Mouse (Mus musculus) MEL (cell line): ENCODE results near the gene Fyb. TPM values are rescaled to one million over a fixed set of nuclear protein-coding genes. Genes with fewer than 3 reads are reported as not detected.

Experiments used
- DNase-seq: peaks from one replicate; pipeline ENCODE4 v3.0.0; 2011; ENCODE audit warnings: low read depth, low spot score
- H3K27ac ChIP-seq: 2 replicates; pipeline ENCODE4 v1.5.1; 2012; ENCODE audit warnings: low read depth, mild to moderate bottlenecking, control low read depth, low read length, moderate library complexity; ENCODE audit not compliant: control insufficient read depth
- H3K27me3 ChIP-seq, 2 experiments: fragments of 150-350 bp in 1 of 2; sonication (generic) in 1 of 2; 2 replicates each; pipeline ENCODE4 v1.6.1; 2012; ENCODE audit warnings: low read length in 2 of 2, mild to moderate bottlenecking in 2 of 2, improper control_type of control experiment in 1 of 2, moderate library complexity in 1 of 2; ENCODE audit not compliant: insufficient read depth in 2 of 2, control insufficient read depth in 1 of 2
- H3K36me3 ChIP-seq, 2 experiments: 2 replicates each; pipeline ENCODE4 v1.6.1; 2012 to 2014; ENCODE audit warnings: low read length in 2 of 2, improper control_type of control experiment in 1 of 2, inconsistent platforms in 1 of 2, mild to moderate bottlenecking in 1 of 2; ENCODE audit not compliant: insufficient read depth in 2 of 2, control insufficient read depth in 1 of 2
- H3K4me1 ChIP-seq, 2 experiments: fragments of 150-350 bp in 1 of 2; sonication (generic) in 1 of 2; 2 replicates each; pipeline ENCODE4 v1.6.1; 2012; ENCODE audit warnings: low read length in 2 of 2, improper control_type of control experiment in 1 of 2, mild to moderate bottlenecking in 1 of 2; ENCODE audit not compliant: insufficient read depth in 2 of 2, control insufficient read depth in 1 of 2
- H3K4me3 ChIP-seq, 2 experiments: fragments of 150-350 bp in 1 of 2; sonication (generic) in 1 of 2; 2 replicates each; pipeline ENCODE4 v1.5.1; 2012; ENCODE audit warnings: low read depth in 2 of 2, low read length in 2 of 2, mild to moderate bottlenecking in 2 of 2, moderate library complexity in 2 of 2, control low read depth in 1 of 2, improper control_type of control experiment in 1 of 2; ENCODE audit not compliant: control insufficient read depth in 1 of 2, insufficient read depth in 1 of 2
- H3K79me2 ChIP-seq: 2 replicates; pipeline ENCODE4 v1.6.1; 2012; ENCODE audit warnings: mild to moderate bottlenecking, low read length, moderate library complexity; ENCODE audit not compliant: control insufficient read depth, poor library complexity, insufficient read depth
- H3K9ac ChIP-seq: 2 replicates; pipeline ENCODE4 v1.6.1; 2012; ENCODE audit warnings: low read depth, mild to moderate bottlenecking, control low read depth, low read length, moderate library complexity; ENCODE audit not compliant: control insufficient read depth, poor library complexity, severe bottlenecking
- H3K9me3 ChIP-seq: fragments of 150-350 bp; sonication (generic); replicated peaks from 2 replicates; pipeline ENCODE4 v1.6.1; 2012; ENCODE audit warnings: mild to moderate bottlenecking, low read length, improper control_type of control experiment, moderate library complexity; ENCODE audit not compliant: insufficient read depth
- BHLHE40 ChIP-seq: IDR thresholded peaks from 2 replicates; pipeline ENCODE4 v1.6.1; 2012; ENCODE audit warnings: low read depth, mild to moderate bottlenecking, inconsistent platforms, low read length, improper control_type of control experiment, borderline replicate concordance
- CHD1 ChIP-seq: IDR thresholded peaks from 2 replicates; pipeline ENCODE4 v1.6.1; 2012; ENCODE audit warnings: low read depth, mild to moderate bottlenecking, inconsistent platforms, low read length, improper control_type of control experiment
- CHD2 ChIP-seq: IDR thresholded peaks from 2 replicates; pipeline ENCODE4 v1.6.1; 2011; ENCODE audit warnings: low read length, improper control_type of control experiment
- CTCF ChIP-seq, 3 experiments: IDR thresholded peaks in 2 of 3; conservative IDR thresholded peaks in 1 of 3; 2 replicates each; pipeline ENCODE4 v1.5.1; 2011 to 2012; ENCODE audit warnings: low read length in 3 of 3, low read depth in 2 of 3, mild to moderate bottlenecking in 2 of 3, improper control_type of control experiment in 1 of 3, inconsistent platforms in 1 of 3, mixed read lengths in 1 of 3, moderate library complexity in 1 of 3; ENCODE audit not compliant: control insufficient read depth in 1 of 3, insufficient read depth in 1 of 3, poor library complexity in 1 of 3, severe bottlenecking in 1 of 3
- E2F4 ChIP-seq: IDR thresholded peaks from 2 replicates; pipeline ENCODE4 v1.6.1; 2011; ENCODE audit warnings: low read depth, low read length, improper control_type of control experiment, borderline replicate concordance
- ELF1 ChIP-seq: IDR thresholded peaks from 2 replicates; pipeline ENCODE4 v1.6.1; 2014; ENCODE audit warnings: low read depth, mild to moderate bottlenecking, inconsistent platforms, low read length, improper control_type of control experiment, moderate library complexity
- EP300 ChIP-seq, 2 experiments: IDR thresholded peaks; 2 replicates each; pipeline ENCODE4 v1.6.1; 2011; ENCODE audit warnings: improper control_type of control experiment in 2 of 2, low read length in 2 of 2, low read depth in 1 of 2, mild to moderate bottlenecking in 1 of 2
- ETS1 ChIP-seq: IDR thresholded peaks from 2 replicates; pipeline ENCODE4 v1.6.1; 2012; ENCODE audit warnings: low read depth, mild to moderate bottlenecking, inconsistent platforms, low read length, improper control_type of control experiment, moderate library complexity
- GABPA ChIP-seq: IDR thresholded peaks from 2 replicates; pipeline ENCODE4 v1.6.1; 2012; ENCODE audit warnings: low read depth, mild to moderate bottlenecking, inconsistent platforms, low read length, improper control_type of control experiment, moderate library complexity
- GATA1 ChIP-seq: IDR thresholded peaks from 2 replicates; pipeline ENCODE4 v1.6.1; 2011; ENCODE audit warnings: low read depth, low read length, improper control_type of control experiment
- HCFC1 ChIP-seq: IDR thresholded peaks from 2 replicates; pipeline ENCODE4 v1.6.1; 2012; ENCODE audit warnings: low read depth, mild to moderate bottlenecking, inconsistent platforms, low read length, improper control_type of control experiment, moderate library complexity
- JUND ChIP-seq: IDR thresholded peaks from 2 replicates; pipeline ENCODE4 v1.6.1; 2011; ENCODE audit warnings: low read depth, mild to moderate bottlenecking, improper control_type of control experiment, low read length
- KAT2A ChIP-seq: conservative IDR thresholded peaks from 2 replicates; pipeline ENCODE4 v1.6.1; 2012; ENCODE audit warnings: low read depth, low read length, improper control_type of control experiment, inconsistent platforms
- MAFK ChIP-seq: IDR thresholded peaks from 2 replicates; pipeline ENCODE4 v1.6.1; 2011; ENCODE audit warnings: low read depth, mild to moderate bottlenecking, low read length, improper control_type of control experiment, borderline replicate concordance
- MEF2A ChIP-seq: IDR thresholded peaks from 2 replicates; pipeline ENCODE4 v1.6.1; 2014; ENCODE audit warnings: low read depth, mild to moderate bottlenecking, inconsistent platforms, low read length, improper control_type of control experiment; ENCODE audit not compliant: poor library complexity, insufficient replicate concordance, severe bottlenecking; ENCODE audit errors: extremely low read depth
- MXI1 ChIP-seq: IDR thresholded peaks from 2 replicates; pipeline ENCODE4 v1.6.1; 2011; ENCODE audit warnings: mild to moderate bottlenecking, low read depth, low read length, improper control_type of control experiment
- MYB ChIP-seq: IDR thresholded peaks from 2 replicates; pipeline ENCODE4 v1.6.1; 2011; ENCODE audit warnings: mild to moderate bottlenecking, low read depth, low read length, improper control_type of control experiment
- MYC ChIP-seq: IDR thresholded peaks from 2 replicates; pipeline ENCODE4 v1.6.1; 2011; ENCODE audit warnings: low read depth, mild to moderate bottlenecking, low read length, improper control_type of control experiment, moderate library complexity
- NELFE ChIP-seq: IDR thresholded peaks from 2 replicates; pipeline ENCODE4 v1.6.1; 2011; ENCODE audit warnings: low read depth, low read length, improper control_type of control experiment
- NRF1 ChIP-seq: IDR thresholded peaks from 2 replicates; pipeline ENCODE4 v1.6.1; 2014; ENCODE audit warnings: low read depth, mild to moderate bottlenecking, inconsistent platforms, low read length, improper control_type of control experiment, moderate library complexity; ENCODE audit not compliant: poor library complexity, insufficient read depth, severe bottlenecking
- POLR2A ChIP-seq, 2 experiments: IDR thresholded peaks; 2 replicates each; pipeline ENCODE4 v1.6.1; 2011 to 2012; ENCODE audit warnings: low read length in 2 of 2, mild to moderate bottlenecking in 2 of 2, control low read depth in 1 of 2, improper control_type of control experiment in 1 of 2, low read depth in 1 of 2, moderate library complexity in 1 of 2; ENCODE audit not compliant: control insufficient read depth in 1 of 2, insufficient read depth in 1 of 2, poor library complexity in 1 of 2
- POLR2AphosphoS2 ChIP-seq: IDR thresholded peaks from 2 replicates; pipeline ENCODE4 v1.6.1; 2011; ENCODE audit warnings: low read length, improper control_type of control experiment
- POLR2AphosphoS5 ChIP-seq: IDR thresholded peaks from 2 replicates; pipeline ENCODE4 v1.6.1; 2012; ENCODE audit warnings: low read depth, borderline replicate concordance, mild to moderate bottlenecking, inconsistent platforms, low read length, moderate library complexity, mixed read lengths
- RAD21 ChIP-seq: IDR thresholded peaks from 2 replicates; pipeline ENCODE4 v1.6.1; 2011; ENCODE audit warnings: mild to moderate bottlenecking, low read depth, low read length, improper control_type of control experiment
- RCOR1 ChIP-seq: IDR thresholded peaks from 2 replicates; pipeline ENCODE4 v1.6.1; 2012; ENCODE audit warnings: low read depth, mild to moderate bottlenecking, inconsistent platforms, low read length, improper control_type of control experiment
- SIN3A ChIP-seq: IDR thresholded peaks from 2 replicates; pipeline ENCODE4 v1.6.1; 2012; ENCODE audit warnings: low read length, improper control_type of control experiment, inconsistent platforms
- SMC3 ChIP-seq: IDR thresholded peaks from 2 replicates; pipeline ENCODE4 v1.6.1; 2011; ENCODE audit warnings: low read depth, low read length, improper control_type of control experiment
- TAL1 ChIP-seq: IDR thresholded peaks from 2 replicates; pipeline ENCODE4 v1.6.1; 2012; ENCODE audit warnings: mild to moderate bottlenecking, inconsistent platforms, low read length, moderate library complexity, mixed read lengths
- TBP ChIP-seq: IDR thresholded peaks from 2 replicates; pipeline ENCODE4 v1.8.0; 2011; ENCODE audit warnings: low read depth, low read length, improper control_type of control experiment
- TCF12 ChIP-seq: IDR thresholded peaks from 2 replicates; pipeline ENCODE4 v1.6.1; 2014; ENCODE audit warnings: low read depth, mild to moderate bottlenecking, inconsistent platforms, low read length, improper control_type of control experiment, moderate library complexity
- USF1 ChIP-seq: IDR thresholded peaks from 2 replicates; pipeline ENCODE4 v1.6.1; 2014; ENCODE audit warnings: low read depth, mild to moderate bottlenecking, inconsistent platforms, low read length, improper control_type of control experiment, moderate library complexity
- USF2 ChIP-seq, 2 experiments: IDR thresholded peaks; 2 replicates each; pipeline ENCODE4 v1.6.1; 2011 to 2012; ENCODE audit warnings: improper control_type of control experiment in 2 of 2, low read length in 2 of 2, borderline replicate concordance in 1 of 2, inconsistent platforms in 1 of 2, low read depth in 1 of 2, mild to moderate bottlenecking in 1 of 2; ENCODE audit not compliant: insufficient read depth in 1 of 2
- ZC3H11A ChIP-seq: IDR thresholded peaks from 2 replicates; pipeline ENCODE4 v1.6.1; 2012; ENCODE audit warnings: low read depth, mild to moderate bottlenecking, inconsistent platforms, low read length, improper control_type of control experiment
- ZKSCAN1 ChIP-seq: IDR thresholded peaks from 2 replicates; pipeline ENCODE4 v1.6.1; 2012; ENCODE audit warnings: low read depth, mild to moderate bottlenecking, inconsistent platforms, low read length, improper control_type of control experiment, moderate library complexity
- ZMIZ1 ChIP-seq: IDR thresholded peaks from 2 replicates; pipeline ENCODE4 v1.6.1; 2012; ENCODE audit warnings: low read depth, mild to moderate bottlenecking, inconsistent platforms, low read length, improper control_type of control experiment, moderate library complexity
- ZNF384 ChIP-seq: IDR thresholded peaks from 2 replicates; pipeline ENCODE4 v1.6.1; 2012; ENCODE audit warnings: low read depth, mild to moderate bottlenecking, inconsistent platforms, low read length, improper control_type of control experiment
- polyA plus RNA-seq, 2 experiments: library from polyadenylated mRNA; stranded (reverse) in 1 of 2; unstranded in 1 of 2; fragments of >175 nt in 1 of 2; fragments of >200 nt in 1 of 2; gene quantifications; 2 replicates each; pipeline versions ENCODE4 v1.2.1 to v1.2.4; 2012; ENCODE audit warnings: low replicate concordance in 2 of 2, low read depth in 1 of 2; ENCODE audit not compliant: insufficient read length in 2 of 2, insufficient read depth in 1 of 2, missing spikeins in 1 of 2
- total RNA-seq: library from RNA; depleted of rRNA; stranded (reverse); fragments of 300-350 nt; gene quantifications from 2 replicates; pipeline ENCODE4 v1.2.3, GENCODE M21; 2012

The Fyb gene
- total and polyA plus RNA-seq, 3 experiments, result 175 to 208 TPM; not detected in 1

- H3K4me3 ChIP-seq, result peak overlapping the region; percentile 53 to 59
- H3K4me1 ChIP-seq, result peaks cover 16 to 19% of the 10 kb centered on the region in 2 experiments
- H3K9me3 ChIP-seq, result no peaks in the 10 kb centered on the region
- TF ChIP-seq ZNF384 (peak; percentile 32), POLR2A (IDR thresholded peaks at IDR 0.05; ENCODE audit: control insufficient read depth in 1 of 2, insufficient read depth in 1 of 2, low read depth in 1 of 2, low read length in 2 of 2, poor library complexity in 1 of 2) (no peak), ZC3H11A (no peak), NRF1 (no peak), MYC (peak; percentile 11; the same call in 1 of the 2 replicates), USF1 (no peak), KAT2A (no peak; the same call in 1 of the 2 replicates), POLR2AphosphoS2 (no peak), RAD21 (no peak), POLR2AphosphoS5 (no peak), MEF2A (no peak), CHD2 (no peak), GATA1 (peak; percentile 92), BHLHE40 (peak; percentile 17; the same call in 1 of the 2 replicates), CTCF (IDR thresholded peaks at IDR 0.05 in 2 of 3, conservative IDR thresholded peaks at IDR 0.05 in 1 of 3; ENCODE audit: control insufficient read depth in 1 of 3, insufficient read depth in 1 of 3, low read depth in 2 of 3, low read length in 3 of 3, poor library complexity in 1 of 3, severe bottlenecking in 1 of 3) (no peak), SIN3A (peak; percentile 81), CHD1 (no peak), HCFC1 (peak; percentile 71), ZMIZ1 (0 out of 2 replicates have a peak, but pooled peaks have one; percentile 18), TBP (0 out of 2 replicates have a peak, but pooled peaks have one; percentile 8), GABPA (no peak), TCF12 (peak; percentile 80), USF2 (IDR thresholded peaks at IDR 0.05; ENCODE audit: borderline replicate concordance in 1 of 2, insufficient read depth in 1 of 2, low read depth in 1 of 2, low read length in 2 of 2) (no peak), TAL1 (peak; percentile 75), NELFE (0 out of 2 replicates have a peak, but pooled peaks have one; percentile 23), MXI1 (peak; percentile 62; the same call in 1 of the 2 replicates), RCOR1 (peak; percentile 74), E2F4 (no peak), ETS1 (peak; percentile 82), SMC3 (no peak), MYB (peak; percentile 65), EP300 (IDR thresholded peaks at IDR 0.05; ENCODE audit: low read depth in 1 of 2, low read length in 2 of 2) (peak; percentile 76 to 90), MAFK (0 out of 2 replicates have a peak, but pooled peaks have one; percentile 23), JUND (no peak), ELF1 (peak; percentile 39; the same call in 1 of the 2 replicates), ZKSCAN1 (no peak)
Observed at GRCm38 (mm10) chr15:6520505-6521155, 2.0 kb upstream of the Fyb start.

More at GRCm38 (mm10) chr15:6520505-6521155, 2.0 kb upstream of the Fyb start:
- H3K27me3 ChIP-seq, result no peaks in the 10 kb centered on the region
- peaks cover 3% of the 10 kb centered on the region for H3K79me2 ChIP-seq
- peak overlapping the region; percentile 97 for H3K27ac ChIP-seq
- H3K36me3 ChIP-seq, result peaks cover 0 to 34% of the 10 kb centered on the region in 2 experiments; a peak in 2 of 4 replicates
- peak; percentile 83 for DNase-seq
- peak overlapping the region; percentile 66 for H3K9ac ChIP-seq
